Mouse (Mus musculus) midbrain, postnatal 0 days (tissue): ENCODE results near the gene Rpl27a. TPM values are rescaled to one million over a fixed set of nuclear protein-coding genes. Genes with fewer than 3 reads are reported as not detected.

Source experiments
- ATAC-seq: fragments of 200-750 bp; cut with Nextera tagmentation; 2 replicates; pipeline ENCODE4 v1.8.0; 2017; ENCODE audit warnings: moderate number of reproducible peaks, mild to moderate bottlenecking, moderate TSS enrichment, moderate library complexity; ENCODE audit not compliant: low FRiP score
- DNase-seq: peaks from one replicate; pipeline ENCODE4 v3.0.0-alpha.2; 2015; ENCODE audit warnings: low spot score
- H3K27ac ChIP-seq: fragments of 300-500 bp; sonication (generic); 2 replicates; pipeline ENCODE4 v1.5.1; 2014; ENCODE audit warnings: low read depth, mild to moderate bottlenecking, low read length, mixed read lengths
- H3K27me3 ChIP-seq: fragments of 300-500 bp; sonication (generic); 2 replicates; pipeline ENCODE4 v1.6.1; 2014; ENCODE audit warnings: low read length, control low read depth, mixed read lengths; ENCODE audit not compliant: insufficient read depth
- H3K36me3 ChIP-seq: fragments of 300-500 bp; sonication (generic); 2 replicates; pipeline ENCODE4 v1.6.1; 2014; ENCODE audit warnings: low read length, control low read depth, mixed read lengths; ENCODE audit not compliant: insufficient read depth
- H3K4me1 ChIP-seq: fragments of 300-500 bp; sonication (generic); 2 replicates; pipeline ENCODE4 v1.6.1; 2014; ENCODE audit warnings: mild to moderate bottlenecking, control low read depth, antibody characterized with exemption, low read length, mixed read lengths; ENCODE audit not compliant: insufficient read depth
- H3K4me2 ChIP-seq: fragments of 300-500 bp; sonication (generic); 2 replicates; pipeline ENCODE4 v1.6.1; 2014; ENCODE audit warnings: low read depth, mild to moderate bottlenecking, low read length, mixed read lengths; ENCODE audit not compliant: poor library complexity, severe bottlenecking
- H3K4me3 ChIP-seq: fragments of 300-500 bp; sonication (generic); 2 replicates; pipeline ENCODE4 v1.5.1; 2014; ENCODE audit warnings: low read depth, mild to moderate bottlenecking, low read length, moderate library complexity
- H3K9ac ChIP-seq: fragments of 300-500 bp; sonication (generic); replicated peaks from 2 replicates; pipeline ENCODE4 v1.6.1; 2014; ENCODE audit warnings: mild to moderate bottlenecking, low read length, moderate library complexity, mixed read lengths; ENCODE audit not compliant: poor library complexity, severe bottlenecking
- H3K9me3 ChIP-seq: fragments of 300-500 bp; sonication (generic); 2 replicates; pipeline ENCODE4 v1.6.1; 2016; ENCODE audit warnings: low read length, control low read depth
- CTCF ChIP-seq: IDR thresholded peaks from 2 replicates; pipeline ENCODE4 v1.5.1; 2016; ENCODE audit warnings: antibody characterized with exemption, mild to moderate bottlenecking
- WGBS: fragments of 180-500 bp; shearing (Covaris S2); extraction: QIAGEN DNeasy Blood & Tissue Kit; methylation state at CpG from one replicate; pipeline ENCODE4 v1.1.7; 2014; 5-methylcytosine and 5-hydroxymethylcytosine counted together
- microRNA-seq: library from miRNA; unstranded; fragments of <30 nt; microRNA quantifications from one replicate; pipeline ENCODE4, GENCODE M21; 2016; ENCODE audit warnings: borderline number of aligned reads
- polyA plus RNA-seq: library from polyadenylated mRNA; unstranded; fragments of >200 nt; fragmentation: Nextera tagmentation; extraction: Ambion mirVana; gene quantifications from 2 replicates; pipeline ENCODE4 v1.2.1, GENCODE M21; 2015
- total RNA-seq: library from RNA; depleted of rRNA; stranded (reverse); fragments of >200 nt; gene quantifications from 2 replicates; pipeline ENCODE4 v1.2.3, GENCODE M21; 2014; rRNA removed

Gene Rpl27a
- total and polyA plus RNA-seq, 2 experiments from 2014 or later = 84.7 to 426 TPM

GRCm38 (mm10) chr7:109562154-109562599 is 43.2 kb downstream of the Rpl27a start:
- no peak for DNase-seq
- Histone ChIP-seq H3K4me1 (no peaks in the 10 kb centered on the region), H3K9me3 (no peaks in the 10 kb centered on the region), H3K4me2 (no peak overlapping the region), H3K36me3 (no peaks in the 10 kb centered on the region), H3K9ac (no peak overlapping the region), H3K27ac (no peak overlapping the region), H3K4me3 (no peak overlapping the region), H3K27me3 (no peaks in the 10 kb centered on the region)
- 47% methylated on average over 4 of the region's 4 CpGs for WGBS
- ATAC-seq = no peak
- TF ChIP-seq CTCF = no peak

GRCm38 (mm10) chr7:109562676-109563075 is 43.7 kb downstream of the Rpl27a start:
- no peaks in the 10 kb centered on the region for H3K9me3 ChIP-seq
- H3K4me1 ChIP-seq = no peaks in the 10 kb centered on the region
- DNase-seq = no peak
- H3K4me2 ChIP-seq = no peak overlapping the region
- ATAC-seq = no peak
- no peak overlapping the region for H3K9ac ChIP-seq
- H3K27me3 ChIP-seq = no peaks in the 10 kb centered on the region
- no peaks in the 10 kb centered on the region for H3K36me3 ChIP-seq
- 70% methylated on average over 5 of the region's 5 CpGs for WGBS
- no peak overlapping the region for H3K27ac ChIP-seq
- TF ChIP-seq CTCF = no peak
- H3K4me3 ChIP-seq = no peak overlapping the region

- WGBS = 82% methylated on average over 4 of the region's 4 CpGs
- Histone ChIP-seq H3K27ac (no peak overlapping the region), H3K36me3 (no peaks in the 10 kb centered on the region), H3K4me2 (no peak overlapping the region), H3K9me3 (no peaks in the 10 kb centered on the region), H3K4me3 (no peak overlapping the region), H3K27me3 (no peaks in the 10 kb centered on the region), H3K9ac (no peak overlapping the region), H3K4me1 (no peaks in the 10 kb centered on the region)
- no peak for ATAC-seq
- DNase-seq = no peak
- no peak for TF ChIP-seq CTCF
Observed at GRCm38 (mm10) chr7:109563775-109564362, 44.9 kb downstream of the Rpl27a start.

GRCm38 (mm10) chr7:109566327-109566726 is 47.4 kb downstream of the Rpl27a start:
- Histone ChIP-seq H3K4me3 (no peak overlapping the region), H3K4me1 (no peaks in the 10 kb centered on the region), H3K27ac (no peak overlapping the region), H3K36me3 (no peaks in the 10 kb centered on the region), H3K9ac (no peak overlapping the region), H3K27me3 (no peaks in the 10 kb centered on the region), H3K4me2 (no peak overlapping the region), H3K9me3 (no peaks in the 10 kb centered on the region)
- no peak for TF ChIP-seq CTCF
- ATAC-seq = no peak
- DNase-seq = no peak

- no peak for TF ChIP-seq CTCF
- Histone ChIP-seq H3K36me3 (no peaks in the 10 kb centered on the region), H3K4me1 (no peaks in the 10 kb centered on the region), H3K27me3 (no peaks in the 10 kb centered on the region), H3K9ac (no peak overlapping the region), H3K4me2 (no peak overlapping the region), H3K4me3 (no peak overlapping the region), H3K27ac (no peak overlapping the region), H3K9me3 (no peaks in the 10 kb centered on the region)
- DNase-seq = no peak
- no peak for ATAC-seq
- WGBS = 87% methylated on average over 11 of the region's 11 CpGs
Observed at GRCm38 (mm10) chr7:109566841-109567768, 48.2 kb downstream of the Rpl27a start.

GRCm38 (mm10) chr7:109568391-109568892 is 49.5 kb downstream of the Rpl27a start:
- ATAC-seq = no peak

More at GRCm38 (mm10) chr7:109568391-109568892, 49.5 kb downstream of the Rpl27a start:
- no peak overlapping the region for H3K4me2 ChIP-seq
- H3K36me3 ChIP-seq = no peaks in the 10 kb centered on the region
- H3K27me3 ChIP-seq = no peaks in the 10 kb centered on the region
- H3K4me1 ChIP-seq = no peaks in the 10 kb centered on the region
- no peak overlapping the region for H3K4me3 ChIP-seq
- H3K9me3 ChIP-seq = no peaks in the 10 kb centered on the region
- TF ChIP-seq CTCF = no peak
- 94% methylated on average over 4 of the region's 4 CpGs for WGBS
- DNase-seq = no peak
- H3K9ac ChIP-seq = no peak overlapping the region
- H3K27ac ChIP-seq = no peak overlapping the region

Small RNA genes lying within 50 kb of the gene (microRNA-seq; reads per million reads assigned to microRNA genes)
- gene Gm47284 = not detected

Other genes starting within 250 kb of the Rpl27a start
- 6.5 and 6.9 TPM in 2 replicates for gene Stk33, start 80.1 kb upstream of the Rpl27a start, total RNA-seq
- gene Stk33, start 80.1 kb upstream of the Rpl27a start, polyA plus RNA-seq = 6.9 and 7.9 TPM in 2 replicates
- gene Trim66, start 11.0 kb upstream of the Rpl27a start, total RNA-seq = 9.1 and 10.1 TPM in 2 replicates
- 1.4 and 1.9 TPM in 2 replicates for gene Trim66, start 11.0 kb upstream of the Rpl27a start, polyA plus RNA-seq
- 25.8 and 48.3 TPM in 2 replicates for gene St5, start 184.5 kb downstream of the Rpl27a start, total RNA-seq
- gene St5, start 184.5 kb downstream of the Rpl27a start, polyA plus RNA-seq = 14.4 and 16.0 TPM in 2 replicates
- gene Akip1, start 184.5 kb downstream of the Rpl27a start, total RNA-seq = 7.3 and 8.2 TPM in 2 replicates
- gene Akip1, start 184.5 kb downstream of the Rpl27a start, polyA plus RNA-seq = 12.1 and 13.7 TPM in 2 replicates
- gene BC051019, start 204.7 kb downstream of the Rpl27a start, total RNA-seq = 1.5 TPM in 1 of 2 replicates, not detected in the other
- gene BC051019, start 204.7 kb downstream of the Rpl27a start, polyA plus RNA-seq = 0.45 and 0.58 TPM in 2 replicates
- gene Ascl3, start 212.6 kb downstream of the Rpl27a start, total RNA-seq = not detected in 2 replicates
- 0.23 TPM in 1 of 2 replicates, not detected in the other for gene Ascl3, start 212.6 kb downstream of the Rpl27a start, polyA plus RNA-seq
- 316 and 407 TPM in 2 replicates for gene Tmem9b, start 233.7 kb downstream of the Rpl27a start, total RNA-seq
- gene Tmem9b, start 233.7 kb downstream of the Rpl27a start, polyA plus RNA-seq = 167 and 169 TPM in 2 replicates